Mouse (Mus musculus): ENCODE measurements around the gene Ppt1. TPM values are rescaled to one million over a fixed set of nuclear protein-coding genes. Genes with fewer than 3 reads are reported as not detected.
"Not testable (repeated sequence)": the region's sequence is repeated elsewhere in the genome, so short reads cannot be mapped to it uniquely, and the experiment has no call there.

Ppt1 gene
- 92.9 and 102 TPM in 2 replicates for polyA plus RNA-seq (2014; fragmentation: Nextera tagmentation; extraction: Ambion mirVana)

GRCm38 (mm10) chr4:122835530-122836402, at the start of gene Ppt1:
Gene Ppt1, plus strand, starts transcription at chr4:122836242.
- peak; percentile 94 for ATAC-seq (ENCODE audit: low read depth)
- Histone ChIP-seq H3K4me1 (ENCODE audit: control insufficient read depth, insufficient read depth, low read length) (peaks cover 18% of the 10 kb centered on the region), H3K9me3 (ENCODE audit: control insufficient read depth, low read length) (no peaks in the 10 kb centered on the region), H3K27ac (ENCODE audit: low read depth, low read length) (peak within 1 kb of the TSS; percentile 67), H3K27me3 (ENCODE audit: control insufficient read depth, insufficient read depth, low read length) (no peaks in the 10 kb centered on the region), H3K9ac (replicated peaks; ENCODE audit: low read depth, low read length) (peak within 1 kb of the TSS; percentile 82), H3K4me3 (ENCODE audit: low read depth, low read length) (peak within 1 kb of the TSS; percentile 74), H3K4me2 (ENCODE audit: low read depth, low read length) (peak within 1 kb of the TSS; percentile 92), H3K36me3 (ENCODE audit: control insufficient read depth, insufficient read depth, low read length) (no peaks in the 10 kb centered on the region)
- WGBS, result 3% methylated on average over 31 of the region's 31 CpGs

GRCm38 (mm10) chr4:122789335-122790089, 46.5 kb upstream of the Ppt1 start:
- Histone ChIP-seq H3K27me3 (ENCODE audit: control insufficient read depth, insufficient read depth, low read length) (no peaks in the 10 kb centered on the region), H3K4me1 (ENCODE audit: control insufficient read depth, insufficient read depth, low read length) (no peaks in the 10 kb centered on the region), H3K27ac (ENCODE audit: low read depth, low read length) (no peak overlapping the region), H3K4me3 (ENCODE audit: low read depth, low read length) (no peak overlapping the region), H3K9me3 (ENCODE audit: control insufficient read depth, low read length) (no peaks in the 10 kb centered on the region), H3K4me2 (ENCODE audit: low read depth, low read length) (no peak overlapping the region), H3K36me3 (ENCODE audit: control insufficient read depth, insufficient read depth, low read length) (no peaks in the 10 kb centered on the region), H3K9ac (replicated peaks; ENCODE audit: low read depth, low read length) (no peak overlapping the region)
- WGBS, result 79% methylated on average over 4 of the region's 4 CpGs
- ATAC-seq (ENCODE audit: low read depth), result no peak

- no peak overlapping the region for H3K27ac ChIP-seq (ENCODE audit: low read depth, low read length)
- WGBS, result 26% methylated on average over 4 of the region's 4 CpGs
- ATAC-seq (ENCODE audit: low read depth), result peak; percentile 72
- H3K9ac ChIP-seq (replicated peaks; ENCODE audit: low read depth, low read length), result 0 out of 2 replicates have a peak overlapping the region, but pooled peaks have one; percentile 28
- H3K9me3 ChIP-seq (ENCODE audit: control insufficient read depth, low read length), result no peaks in the 10 kb centered on the region
- H3K27me3 ChIP-seq (ENCODE audit: control insufficient read depth, insufficient read depth, low read length), result no peaks in the 10 kb centered on the region
- H3K36me3 ChIP-seq (ENCODE audit: control insufficient read depth, insufficient read depth, low read length), result no peaks in the 10 kb centered on the region
- no peaks in the 10 kb centered on the region for H3K4me1 ChIP-seq (ENCODE audit: control insufficient read depth, insufficient read depth, low read length)
- H3K4me3 ChIP-seq (ENCODE audit: low read depth, low read length), result no peak overlapping the region
- no peak overlapping the region for H3K4me2 ChIP-seq (ENCODE audit: low read depth, low read length)
These were observed 27.9 kb upstream of the Ppt1 start for GRCm38 (mm10) chr4:122808108-122808507.

GRCm38 (mm10) chr4:122811180-122811579, 24.9 kb upstream of the Ppt1 start:
- Histone ChIP-seq H3K4me1 (ENCODE audit: control insufficient read depth, insufficient read depth, low read length) (no peaks in the 10 kb centered on the region), H3K9ac (replicated peaks; ENCODE audit: low read depth, low read length) (no peak overlapping the region), H3K9me3 (ENCODE audit: control insufficient read depth, low read length) (no peaks in the 10 kb centered on the region), H3K4me2 (ENCODE audit: low read depth, low read length) (no peak overlapping the region), H3K27ac (ENCODE audit: low read depth, low read length) (no peak overlapping the region), H3K4me3 (ENCODE audit: low read depth, low read length) (no peak overlapping the region), H3K36me3 (ENCODE audit: control insufficient read depth, insufficient read depth, low read length) (no peaks in the 10 kb centered on the region), H3K27me3 (ENCODE audit: control insufficient read depth, insufficient read depth, low read length) (no peaks in the 10 kb centered on the region)
- 64% methylated on average over 1 of the region's 1 CpGs for WGBS
- no peak for ATAC-seq (ENCODE audit: low read depth)

- Histone ChIP-seq H3K36me3 (ENCODE audit: control insufficient read depth, insufficient read depth, low read length) (no peaks in the 10 kb centered on the region), H3K9me3 (ENCODE audit: control insufficient read depth, low read length) (no peaks in the 10 kb centered on the region), H3K4me2 (ENCODE audit: low read depth, low read length) (no peak overlapping the region), H3K4me3 (ENCODE audit: low read depth, low read length) (no peak overlapping the region), H3K4me1 (ENCODE audit: control insufficient read depth, insufficient read depth, low read length) (no peaks in the 10 kb centered on the region), H3K27ac (ENCODE audit: low read depth, low read length) (no peak overlapping the region), H3K27me3 (ENCODE audit: control insufficient read depth, insufficient read depth, low read length) (no peaks in the 10 kb centered on the region), H3K9ac (replicated peaks; ENCODE audit: low read depth, low read length) (no peak overlapping the region)
- 82% methylated on average over 2 of the region's 2 CpGs for WGBS
- no peak for ATAC-seq (ENCODE audit: low read depth)
These were observed 24.2 kb upstream of the Ppt1 start for GRCm38 (mm10) chr4:122811824-122812223.

- Histone ChIP-seq H3K4me3 (ENCODE audit: low read depth, low read length) (no peak overlapping the region), H3K27me3 (ENCODE audit: control insufficient read depth, insufficient read depth, low read length) (no peaks in the 10 kb centered on the region), H3K36me3 (ENCODE audit: control insufficient read depth, insufficient read depth, low read length) (no peaks in the 10 kb centered on the region), H3K27ac (ENCODE audit: low read depth, low read length) (no peak overlapping the region), H3K4me1 (ENCODE audit: control insufficient read depth, insufficient read depth, low read length) (no peaks in the 10 kb centered on the region), H3K9me3 (ENCODE audit: control insufficient read depth, low read length) (no peaks in the 10 kb centered on the region), H3K9ac (replicated peaks; ENCODE audit: low read depth, low read length) (no peak overlapping the region), H3K4me2 (ENCODE audit: low read depth, low read length) (no peak overlapping the region)
- 90% methylated on average over 1 of the region's 1 CpGs for WGBS
- ATAC-seq (ENCODE audit: low read depth), result no peak
These were observed 19.8 kb upstream of the Ppt1 start for GRCm38 (mm10) chr4:122816202-122816601.

GRCm38 (mm10) chr4:122820941-122821340, 15.1 kb upstream of the Ppt1 start:
- 32% methylated on average over 10 of the region's 10 CpGs for whole genome bisulfite sequencing
- H3K4me3 ChIP-seq (ENCODE audit: low read depth, low read length); H3K4me1 ChIP-seq (ENCODE audit: control insufficient read depth, insufficient read depth, low read length); H3K27me3 ChIP-seq (ENCODE audit: control insufficient read depth, insufficient read depth, low read length); H3K4me2 ChIP-seq (ENCODE audit: low read depth, low read length); H3K9me3 ChIP-seq (ENCODE audit: control insufficient read depth, low read length); H3K9ac ChIP-seq (replicated peaks; ENCODE audit: low read depth, low read length); ATAC-seq (ENCODE audit: low read depth); H3K27ac ChIP-seq (ENCODE audit: low read depth, low read length); H3K36me3 ChIP-seq (ENCODE audit: control insufficient read depth, insufficient read depth, low read length): not testable (repeated sequence)

GRCm38 (mm10) chr4:122827651-122828050, 8.4 kb upstream of the Ppt1 start:
- H3K27me3 ChIP-seq (ENCODE audit: control insufficient read depth, insufficient read depth, low read length), result no peaks in the 10 kb centered on the region
- no peak overlapping the region for H3K9ac ChIP-seq (replicated peaks; ENCODE audit: low read depth, low read length)
- H3K36me3 ChIP-seq (ENCODE audit: control insufficient read depth, insufficient read depth, low read length), result no peaks in the 10 kb centered on the region
- H3K4me2 ChIP-seq (ENCODE audit: low read depth, low read length), result no peak overlapping the region
- H3K9me3 ChIP-seq (ENCODE audit: control insufficient read depth, low read length), result no peaks in the 10 kb centered on the region
- ATAC-seq (ENCODE audit: low read depth), result no peak
- no peak overlapping the region for H3K27ac ChIP-seq (ENCODE audit: low read depth, low read length)
- no peak overlapping the region for H3K4me3 ChIP-seq (ENCODE audit: low read depth, low read length)
- no peaks in the 10 kb centered on the region for H3K4me1 ChIP-seq (ENCODE audit: control insufficient read depth, insufficient read depth, low read length)

GRCm38 (mm10) chr4:122829339-122829738, 6.7 kb upstream of the Ppt1 start:
- Histone ChIP-seq H3K27ac (ENCODE audit: low read depth, low read length) (no peak overlapping the region), H3K36me3 (ENCODE audit: control insufficient read depth, insufficient read depth, low read length) (no peaks in the 10 kb centered on the region), H3K4me1 (ENCODE audit: control insufficient read depth, insufficient read depth, low read length) (no peaks in the 10 kb centered on the region), H3K27me3 (ENCODE audit: control insufficient read depth, insufficient read depth, low read length) (no peaks in the 10 kb centered on the region), H3K4me3 (ENCODE audit: low read depth, low read length) (no peak overlapping the region), H3K9me3 (ENCODE audit: control insufficient read depth, low read length) (no peaks in the 10 kb centered on the region), H3K9ac (replicated peaks; ENCODE audit: low read depth, low read length) (no peak overlapping the region), H3K4me2 (ENCODE audit: low read depth, low read length) (no peak overlapping the region)
- WGBS, result 94% methylated on average over 6 of the region's 6 CpGs
- ATAC-seq (ENCODE audit: low read depth), result no peak
